Mouse (Mus musculus) neural tube, embryonic 14.5 days (tissue): Measurements from ENCODE around the gene Scai. TPM values are rescaled to one million over a fixed set of nuclear protein-coding genes. Genes with fewer than 3 reads are reported as not detected.

Experiments used
- ATAC-seq: fragments of 200-750 bp; cut with Nextera tagmentation; 2 replicates; pipeline ENCODE4 v1.8.0; 2017; ENCODE audit warnings: low read depth, mild to moderate bottlenecking, moderate TSS enrichment, moderate library complexity
- H3K27ac ChIP-seq: fragments of 300-500 bp; sonication (generic); 2 replicates; pipeline ENCODE4 v1.5.1; 2014; ENCODE audit warnings: low read depth, mild to moderate bottlenecking, control low read depth, low read length, moderate library complexity, mixed read lengths
- H3K27me3 ChIP-seq: fragments of 300-500 bp; sonication (generic); 2 replicates; pipeline ENCODE4 v1.6.1; 2014; ENCODE audit warnings: low read length; ENCODE audit not compliant: control insufficient read depth, insufficient read depth
- H3K36me3 ChIP-seq: fragments of 300-500 bp; sonication (generic); 2 replicates; pipeline ENCODE4 v1.6.1; 2014; ENCODE audit warnings: low read length, mixed read lengths; ENCODE audit not compliant: control insufficient read depth, insufficient read depth
- H3K4me1 ChIP-seq: fragments of 300-500 bp; sonication (generic); 2 replicates; pipeline ENCODE4 v1.6.1; 2014; ENCODE audit warnings: low read length; ENCODE audit not compliant: control insufficient read depth, insufficient read depth
- H3K4me2 ChIP-seq: fragments of 300-500 bp; sonication (generic); 2 replicates; pipeline ENCODE4 v1.6.1; 2014; ENCODE audit warnings: mild to moderate bottlenecking, low read depth, low read length, control low read depth
- H3K4me3 ChIP-seq: fragments of 300-500 bp; sonication (generic); 2 replicates; pipeline ENCODE4 v1.5.1; 2014; ENCODE audit warnings: low read depth, low read length, control low read depth, mixed read lengths
- H3K9ac ChIP-seq: fragments of 300-500 bp; sonication (generic); replicated peaks from 2 replicates; pipeline ENCODE4 v1.6.1; 2014; ENCODE audit warnings: low read depth, mild to moderate bottlenecking, control low read depth, low read length, mixed read lengths
- H3K9me3 ChIP-seq: fragments of 300-500 bp; sonication (generic); 2 replicates; pipeline ENCODE4 v1.6.1; 2016; ENCODE audit warnings: low read length; ENCODE audit not compliant: control insufficient read depth
- WGBS: fragments of 180-500 bp; shearing (Covaris S2); extraction: QIAGEN DNeasy Blood & Tissue Kit; methylation state at CpG from one replicate; pipeline ENCODE4 v1.1.7; 2014; 5-methylcytosine and 5-hydroxymethylcytosine counted together
- polyA plus RNA-seq: library from polyadenylated mRNA; unstranded; fragments of >200 nt; fragmentation: Nextera tagmentation; extraction: Ambion mirVana; gene quantifications from 2 replicates; pipeline ENCODE4 v1.2.1, GENCODE M21; 2014

The Scai gene
- polyA plus RNA-seq, 1 experiment from 2014 or later, result 29.2 TPM

- ATAC-seq, result peak; percentile 99
- peaks cover 9% of the 10 kb centered on the region for H3K36me3 ChIP-seq
- H3K9me3 ChIP-seq, result no peaks in the 10 kb centered on the region
- H3K4me2 ChIP-seq, result peak within 1 kb of the TSS; percentile 72
- H3K27ac ChIP-seq, result peak within 1 kb of the TSS; percentile 64
- peaks cover 4% of the 10 kb centered on the region; the same call in 1 of the 2 replicates for H3K4me1 ChIP-seq
- WGBS, result under 1% methylated on average over 50 of the region's 50 CpGs
- H3K4me3 ChIP-seq, result peak within 1 kb of the TSS; percentile 88
- H3K9ac ChIP-seq, result peak within 1 kb of the TSS; percentile 79
- H3K27me3 ChIP-seq, result no peaks in the 10 kb centered on the region
These were observed 125.0 kb downstream of the Scai start, which contains the start of gene Golga1 for GRCm38 (mm10) chr2:39065400-39065987. TSS of gene Golga1 (minus strand) at chr2:39065541.

GRCm38 (mm10) chr2:39064687-39065399 lies 125.7 kb downstream of the Scai start:
- peak overlapping the region; percentile 64 for H3K27ac ChIP-seq
- H3K9ac ChIP-seq, result peak overlapping the region; percentile 79
- peak; percentile 32 for ATAC-seq
- peak overlapping the region; percentile 88 for H3K4me3 ChIP-seq
- H3K4me2 ChIP-seq, result peak overlapping the region; percentile 72
- H3K27me3 ChIP-seq, result no peaks in the 10 kb centered on the region
- 9% methylated on average over 22 of the region's 25 CpGs for WGBS
- peaks cover 15% of the 10 kb centered on the region for H3K36me3 ChIP-seq
- H3K9me3 ChIP-seq, result no peaks in the 10 kb centered on the region
- peaks cover 4% of the 10 kb centered on the region; the same call in 1 of the 2 replicates for H3K4me1 ChIP-seq

GRCm38 (mm10) chr2:39048515-39048914 lies 142.0 kb downstream of the Scai start:
- 98% methylated on average over 1 of the region's 1 CpGs for WGBS
- ATAC-seq, result no peak
- Histone ChIP-seq H3K4me2 (no peak overlapping the region), H3K9ac (no peak overlapping the region), H3K4me3 (no peak overlapping the region), H3K36me3 (peaks cover 57% of the 10 kb centered on the region), H3K27ac (no peak overlapping the region), H3K4me1 (no peaks in the 10 kb centered on the region), H3K27me3 (no peaks in the 10 kb centered on the region), H3K9me3 (no peaks in the 10 kb centered on the region)

GRCm38 (mm10) chr2:39040215-39040614 lies 150.3 kb downstream of the Scai start:
- H3K4me3 ChIP-seq, result no peak overlapping the region
- peaks cover 50% of the 10 kb centered on the region for H3K36me3 ChIP-seq
- WGBS, result 100% methylated on average over 1 of the region's 1 CpGs

DNA sequence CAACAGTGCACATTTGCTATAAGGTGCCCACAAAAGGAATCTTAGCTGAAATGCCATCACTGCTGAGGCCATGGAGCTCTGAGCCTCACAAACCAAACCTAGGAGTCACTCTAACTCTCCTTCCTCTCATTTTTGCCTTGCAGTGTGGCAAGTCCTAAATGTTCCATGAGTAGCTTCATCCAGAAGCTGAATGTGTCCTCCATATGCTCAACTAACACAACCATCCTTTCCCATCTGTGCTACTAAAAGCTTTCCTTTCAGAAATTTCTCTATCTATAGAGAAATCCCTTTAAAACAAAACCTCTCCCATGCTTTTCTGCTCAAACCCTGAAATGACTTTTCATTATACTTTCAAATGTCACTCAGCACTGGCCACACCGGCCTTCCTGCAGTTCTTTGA lies 158.9 kb downstream of the Scai start:
- Histone ChIP-seq H3K9me3 (no peaks in the 10 kb centered on the region), H3K27ac (no peak overlapping the region), H3K27me3 (no peaks in the 10 kb centered on the region), H3K36me3 (peaks cover 60% of the 10 kb centered on the region), H3K4me3 (no peak overlapping the region), H3K4me1 (no peaks in the 10 kb centered on the region), H3K9ac (no peak overlapping the region), H3K4me2 (no peak overlapping the region)
- 95% methylated on average over 1 of the region's 1 CpGs for WGBS
- no peak for ATAC-seq

More at GRCm38 (mm10) chr2:39040215-39040614, 150.3 kb downstream of the Scai start:
- Histone ChIP-seq H3K9me3 (no peaks in the 10 kb centered on the region), H3K4me2 (no peak overlapping the region), H3K27me3 (no peaks in the 10 kb centered on the region), H3K9ac (no peak overlapping the region), H3K27ac (no peak overlapping the region), H3K4me1 (no peaks in the 10 kb centered on the region)
- ATAC-seq, result no peak

DNA sequence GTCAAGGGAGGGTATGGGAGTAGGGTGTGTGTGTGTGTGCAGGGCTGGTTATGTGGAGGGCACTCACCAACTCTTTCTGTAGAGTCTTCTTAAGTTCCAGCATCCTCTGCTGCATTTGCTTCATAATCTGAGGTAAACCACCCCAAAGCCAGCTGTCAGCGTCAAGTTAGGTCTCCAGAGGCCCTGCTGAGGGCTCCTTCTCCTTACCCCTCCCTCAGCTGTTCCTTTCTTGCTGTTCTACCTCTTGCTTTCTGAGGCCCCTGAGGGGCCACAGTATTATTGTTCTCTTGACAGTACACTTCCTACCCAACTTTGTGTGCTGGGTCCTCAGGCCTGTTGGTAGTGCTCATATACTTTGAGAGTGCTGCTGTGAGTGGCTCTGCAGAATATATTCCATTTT lies 170.5 kb downstream of the Scai start:
- Histone ChIP-seq H3K27ac (no peak overlapping the region), H3K36me3 (peaks cover 62% of the 10 kb centered on the region), H3K4me3 (no peak overlapping the region), H3K9ac (no peak overlapping the region), H3K9me3 (no peaks in the 10 kb centered on the region), H3K27me3 (no peaks in the 10 kb centered on the region), H3K4me1 (no peaks in the 10 kb centered on the region), H3K4me2 (no peak overlapping the region)
- no peak for ATAC-seq
- 95% methylated on average over 1 of the region's 1 CpGs for WGBS

DNA sequence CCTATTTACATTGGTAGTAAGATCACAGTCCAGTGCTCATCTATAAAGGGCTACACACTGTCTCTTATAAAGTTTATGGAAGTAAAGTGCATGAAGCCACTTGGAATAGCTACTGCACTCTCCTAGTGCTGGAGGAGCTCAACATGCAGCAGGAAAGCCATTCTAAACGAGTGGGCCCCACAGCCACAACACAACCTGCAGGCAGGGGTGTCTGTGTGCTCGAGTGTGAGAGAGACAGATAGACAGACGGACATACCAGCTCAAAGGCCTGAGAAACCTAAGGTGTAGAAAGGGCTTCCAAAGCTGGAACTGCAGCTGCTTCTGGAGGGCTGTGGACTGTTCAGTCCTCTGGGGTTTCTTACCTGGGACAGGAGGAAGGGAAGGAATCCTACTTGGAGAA lies 174.0 kb downstream of the Scai start:
- 87% methylated on average over 3 of the region's 3 CpGs for WGBS
- no peaks in the 10 kb centered on the region for H3K27me3 ChIP-seq
- H3K36me3 ChIP-seq, result peaks cover 44% of the 10 kb centered on the region
- no peaks in the 10 kb centered on the region for H3K9me3 ChIP-seq
- H3K27ac ChIP-seq, result no peak overlapping the region
- ATAC-seq, result no peak
- H3K4me2 ChIP-seq, result no peak overlapping the region
- H3K4me1 ChIP-seq, result no peaks in the 10 kb centered on the region
- H3K9ac ChIP-seq, result no peak overlapping the region
- no peak overlapping the region for H3K4me3 ChIP-seq

Other genes with a start within 250 kb of the Scai start
- gene Wdr38, start 193.3 kb downstream of the Scai start, polyA plus RNA-seq, result 1.6 and 1.9 TPM in 2 replicates
- gene Arpc5l, start 185.4 kb downstream of the Scai start, polyA plus RNA-seq, result 145 and 147 TPM in 2 replicates
- 584 and 610 TPM in 2 replicates for gene Rpl35, start 185.1 kb downstream of the Scai start, polyA plus RNA-seq
- gene Golga1, start 125.2 kb downstream of the Scai start, polyA plus RNA-seq, result 34.6 and 34.9 TPM in 2 replicates
- gene Ppp6c, start 35.7 kb upstream of the Scai start, polyA plus RNA-seq, result 80.2 and 81.9 TPM in 2 replicates